Mouse (Mus musculus) limb, embryonic 12.5 days (tissue): ENCODE data around the gene Pex26. TPM values are rescaled to one million over a fixed set of nuclear protein-coding genes. Genes with fewer than 3 reads are reported as not detected.

Experiments used
- ATAC-seq: fragments of 200-750 bp; cut with Nextera tagmentation; 2 replicates; pipeline ENCODE4 v1.8.0; 2017; ENCODE audit warnings: low read depth, moderate TSS enrichment; ENCODE audit not compliant: insufficient number of reproducible peaks, insufficient read depth, low FRiP score, low TSS enrichment
- H3K27ac ChIP-seq: fragments of 300-500 bp; sonication (generic); 2 replicates; pipeline ENCODE4 v1.5.1; 2016; ENCODE audit warnings: mild to moderate bottlenecking, moderate library complexity
- H3K27me3 ChIP-seq: fragments of 300-500 bp; sonication (generic); 2 replicates; pipeline ENCODE4 v1.6.1; 2016; ENCODE audit warnings: mild to moderate bottlenecking, moderate library complexity
- H3K36me3 ChIP-seq: fragments of 300-500 bp; sonication (generic); 2 replicates; pipeline ENCODE4 v1.6.1; 2016; ENCODE audit warnings: mild to moderate bottlenecking, moderate library complexity
- H3K4me1 ChIP-seq: fragments of 300-500 bp; sonication (generic); replicated peaks from 2 replicates; pipeline ENCODE4 v1.6.1; 2016
- H3K4me2 ChIP-seq: fragments of 300-500 bp; sonication (generic); 2 replicates; pipeline ENCODE4 v1.6.1; 2016; ENCODE audit warnings: mild to moderate bottlenecking, moderate library complexity
- H3K4me3 ChIP-seq: fragments of 300-500 bp; sonication (generic); replicated peaks from 2 replicates; pipeline ENCODE4 v1.5.1; 2016; ENCODE audit warnings: mild to moderate bottlenecking
- H3K9ac ChIP-seq: fragments of 300-500 bp; sonication (generic); replicated peaks from 2 replicates; pipeline ENCODE4 v1.6.1; 2016; ENCODE audit warnings: mild to moderate bottlenecking, moderate library complexity
- H3K9me3 ChIP-seq: fragments of 300-500 bp; sonication (generic); 2 replicates; pipeline ENCODE4 v1.6.1; 2016; ENCODE audit warnings: mild to moderate bottlenecking, moderate library complexity
- WGBS: fragments of 180-500 bp; shearing (Covaris S2); methylation state at CpG from one replicate; pipeline ENCODE4 v1.1.7; 2016; 5-methylcytosine and 5-hydroxymethylcytosine counted together
- polyA plus RNA-seq: library from polyadenylated mRNA; unstranded; fragments of >200 nt; fragmentation: Nextera tagmentation; extraction: Ambion mirVana; gene quantifications from 2 replicates; pipeline ENCODE4 v1.2.1, GENCODE M21; 2016

Pex26 gene
- polyA plus RNA-seq, 1 experiment from 2014 or later, result 10.9 TPM

- Histone ChIP-seq H3K4me2 (peak overlapping the region; percentile 94), H3K27ac (no peak overlapping the region), H3K4me3 (peak overlapping the region; percentile 60), H3K9ac (peak overlapping the region; percentile 67), H3K9me3 (no peaks in the 10 kb centered on the region), H3K27me3 (no peaks in the 10 kb centered on the region), H3K36me3 (peaks cover 29% of the 10 kb centered on the region), H3K4me1 (peaks cover 14% of the 10 kb centered on the region)
- WGBS, result 3% methylated on average over 35 of the region's 35 CpGs
- ATAC-seq, result peak; percentile 28
Observed at GRCm38 (mm10) chr6:121184198-121185140, 1.0 kb downstream of the Pex26 start.

- ATAC-seq, result no peak
- peak overlapping the region; percentile 60 for H3K4me3 ChIP-seq
- no peaks in the 10 kb centered on the region for H3K27me3 ChIP-seq
- H3K4me2 ChIP-seq, result peak overlapping the region; percentile 94
- H3K9ac ChIP-seq, result 0 out of 2 replicates have a peak overlapping the region, but pooled peaks have one; percentile 12
- peaks cover 14% of the 10 kb centered on the region for H3K4me1 ChIP-seq
- no peaks in the 10 kb centered on the region for H3K9me3 ChIP-seq
- 84% methylated on average over 8 of the region's 8 CpGs for WGBS
- H3K27ac ChIP-seq, result no peak overlapping the region
- peaks cover 35% of the 10 kb centered on the region for H3K36me3 ChIP-seq
Observed at GRCm38 (mm10) chr6:121185232-121185631, 1.8 kb downstream of the Pex26 start.

GRCm38 (mm10) chr6:121191261-121192009 is 8.0 kb downstream of the Pex26 start:
- H3K9ac ChIP-seq, result no peak overlapping the region
- H3K4me3 ChIP-seq, result no peak overlapping the region
- ATAC-seq, result no peak
- H3K9me3 ChIP-seq, result no peaks in the 10 kb centered on the region
- peaks cover 11% of the 10 kb centered on the region for H3K4me1 ChIP-seq
- no peak overlapping the region for H3K4me2 ChIP-seq
- no peak overlapping the region for H3K27ac ChIP-seq
- H3K36me3 ChIP-seq, result peaks cover 65% of the 10 kb centered on the region
- no peaks in the 10 kb centered on the region for H3K27me3 ChIP-seq
- WGBS, result 82% methylated on average over 11 of the region's 11 CpGs

- peaks cover 53% of the 10 kb centered on the region for H3K36me3 ChIP-seq
- WGBS, result 26% methylated on average over 13 of the region's 13 CpGs
- H3K9me3 ChIP-seq, result no peaks in the 10 kb centered on the region
- no peak overlapping the region for H3K4me3 ChIP-seq
- no peaks in the 10 kb centered on the region for H3K27me3 ChIP-seq
- H3K9ac ChIP-seq, result no peak overlapping the region
- no peak overlapping the region for H3K27ac ChIP-seq
- H3K4me2 ChIP-seq, result no peak overlapping the region
- no peak for ATAC-seq
- H3K4me1 ChIP-seq, result peaks cover 20% of the 10 kb centered on the region
Observed at GRCm38 (mm10) chr6:121194061-121194955, 10.8 kb downstream of the Pex26 start.

- Histone ChIP-seq H3K9me3 (no peaks in the 10 kb centered on the region), H3K27ac (no peak overlapping the region), H3K4me2 (no peak overlapping the region), H3K27me3 (no peaks in the 10 kb centered on the region), H3K9ac (no peak overlapping the region), H3K4me1 (peaks cover 20% of the 10 kb centered on the region), H3K4me3 (no peak overlapping the region), H3K36me3 (peaks cover 47% of the 10 kb centered on the region)
- WGBS, result 72% methylated on average over 14 of the region's 14 CpGs
- no peak for ATAC-seq
Observed at GRCm38 (mm10) chr6:121194956-121195731, 11.7 kb downstream of the Pex26 start.

GRCm38 (mm10) chr6:121197807-121198365 is 14.4 kb downstream of the Pex26 start:
- H3K4me2 ChIP-seq, result 0 out of 2 replicates have a peak overlapping the region, but pooled peaks have one; percentile 13
- 8% methylated on average over 9 of the region's 9 CpGs for WGBS
- H3K27me3 ChIP-seq, result no peaks in the 10 kb centered on the region
- H3K36me3 ChIP-seq, result peaks cover 27% of the 10 kb centered on the region
- no peak for ATAC-seq
- no peak overlapping the region for H3K4me3 ChIP-seq
- H3K4me1 ChIP-seq, result peaks cover 20% of the 10 kb centered on the region
- no peak overlapping the region for H3K9ac ChIP-seq
- H3K27ac ChIP-seq, result peak overlapping the region; percentile 12; the same call in 1 of the 2 replicates
- H3K9me3 ChIP-seq, result no peaks in the 10 kb centered on the region

- H3K36me3 ChIP-seq, result peaks cover 8% of the 10 kb centered on the region; the same call in 1 of the 2 replicates
- no peak for ATAC-seq
- H3K9ac ChIP-seq, result no peak overlapping the region
- H3K9me3 ChIP-seq, result no peaks in the 10 kb centered on the region
- H3K4me1 ChIP-seq, result peaks cover 8% of the 10 kb centered on the region
- WGBS, result 92% methylated on average over 3 of the region's 4 CpGs
- no peak overlapping the region for H3K27ac ChIP-seq
- no peak overlapping the region for H3K4me2 ChIP-seq
- no peak overlapping the region for H3K4me3 ChIP-seq
- no peaks in the 10 kb centered on the region for H3K27me3 ChIP-seq
Observed at GRCm38 (mm10) chr6:121200458-121200857, 17.0 kb downstream of the Pex26 start.

GRCm38 (mm10) chr6:121202026-121202425 is 18.6 kb downstream of the Pex26 start:
- ATAC-seq, result no peak

GRCm38 (mm10) chr6:121206481-121206880 is 23.0 kb downstream of the Pex26 start:
- H3K4me2 ChIP-seq, result no peak overlapping the region

More at GRCm38 (mm10) chr6:121202026-121202425, 18.6 kb downstream of the Pex26 start:
- peaks cover 8% of the 10 kb centered on the region for H3K4me1 ChIP-seq
- no peaks in the 10 kb centered on the region for H3K9me3 ChIP-seq
- H3K9ac ChIP-seq, result no peak overlapping the region
- no peaks in the 10 kb centered on the region for H3K27me3 ChIP-seq
- 0 out of 2 replicates have a peak, but pooled peaks cover 5% of the 10 kb centered on the region for H3K36me3 ChIP-seq
- H3K27ac ChIP-seq, result no peak overlapping the region
- no peak overlapping the region for H3K4me3 ChIP-seq
- no peak overlapping the region for H3K4me2 ChIP-seq
- 64% methylated on average over 5 of the region's 5 CpGs for WGBS

GRCm38 (mm10) chr6:121209584-121209983 is 26.1 kb downstream of the Pex26 start:
- Histone ChIP-seq H3K27me3 (peaks cover 40% of the 10 kb centered on the region), H3K4me3 (no peak overlapping the region), H3K36me3 (no peaks in the 10 kb centered on the region), H3K9me3 (0 out of 2 replicates have a peak, but pooled peaks cover 6% of the 10 kb centered on the region), H3K4me2 (no peak overlapping the region), H3K27ac (no peak overlapping the region), H3K4me1 (peaks cover 18% of the 10 kb centered on the region), H3K9ac (no peak overlapping the region)
- 83% methylated on average over 2 of the region's 2 CpGs for WGBS
- no peak for ATAC-seq

More at GRCm38 (mm10) chr6:121206481-121206880, 23.0 kb downstream of the Pex26 start:
- H3K36me3 ChIP-seq, result no peaks in the 10 kb centered on the region
- no peak overlapping the region for H3K4me3 ChIP-seq
- 0 out of 2 replicates have a peak, but pooled peaks cover 6% of the 10 kb centered on the region for H3K9me3 ChIP-seq
- H3K27me3 ChIP-seq, result peaks cover 26% of the 10 kb centered on the region
- H3K4me1 ChIP-seq, result peaks cover 13% of the 10 kb centered on the region
- no peak overlapping the region for H3K9ac ChIP-seq
- no peak overlapping the region for H3K27ac ChIP-seq
- no peak for ATAC-seq
- 85% methylated on average over 5 of the region's 5 CpGs for WGBS
